Mouse (Mus musculus) lung, postnatal 25 days (tissue): ENCODE results near the gene Tbc1d9b.

Experiments
- DNase-seq: peaks from one replicate; pipeline ENCODE4 v3.0.0; 2022; ENCODE audit warnings: low spot score

Gene Tbc1d9b

GRCm38 (mm10) chr11:50138206-50138822 lies 7.1 kb downstream of the Tbc1d9b start:
- DNase-seq: no peak

GRCm38 (mm10) chr11:50139571-50139970 lies 8.4 kb downstream of the Tbc1d9b start:
- no peak for DNase-seq

- no peak for DNase-seq
These were observed 14.3 kb downstream of the Tbc1d9b start for GRCm38 (mm10) chr11:50145529-50145928.

- DNase-seq: no peak
These were observed 14.9 kb downstream of the Tbc1d9b start for GRCm38 (mm10) chr11:50146121-50146520.

- DNase-seq: peak; percentile 39
These were observed 16.2 kb downstream of the Tbc1d9b start for GRCm38 (mm10) chr11:50147267-50147957.

GRCm38 (mm10) chr11:50147958-50148476 lies 16.8 kb downstream of the Tbc1d9b start:
- DNase-seq: no peak

- DNase-seq: peak; percentile 42
These were observed 18.0 kb downstream of the Tbc1d9b start for GRCm38 (mm10) chr11:50149200-50149599.

GRCm38 (mm10) chr11:50149603-50150150 lies 18.5 kb downstream of the Tbc1d9b start:
- DNase-seq: no peak

- DNase-seq: no peak
These were observed 20.2 kb downstream of the Tbc1d9b start for GRCm38 (mm10) chr11:50151374-50151773.

GRCm38 (mm10) chr11:50154166-50154565 lies 23.0 kb downstream of the Tbc1d9b start:
- peak; percentile 31 for DNase-seq

GRCm38 (mm10) chr11:50154777-50155520 lies 23.8 kb downstream of the Tbc1d9b start:
- peak; percentile 58 for DNase-seq

- no peak for DNase-seq
These were observed 24.6 kb downstream of the Tbc1d9b start for GRCm38 (mm10) chr11:50155785-50156184.

- no peak for DNase-seq
These were observed 25.6 kb downstream of the Tbc1d9b start for GRCm38 (mm10) chr11:50156725-50157258.

- no peak for DNase-seq
These were observed 27.1 kb downstream of the Tbc1d9b start for GRCm38 (mm10) chr11:50158346-50158745.

- DNase-seq: no peak
These were observed 28.2 kb downstream of the Tbc1d9b start for GRCm38 (mm10) chr11:50159347-50159746.

GRCm38 (mm10) chr11:50161578-50162304 lies 30.5 kb downstream of the Tbc1d9b start:
- peak; percentile 52 for DNase-seq

GRCm38 (mm10) chr11:50162338-50163050 lies 31.3 kb downstream of the Tbc1d9b start:
- no peak for DNase-seq

GRCm38 (mm10) chr11:50168352-50168751 lies 37.2 kb downstream of the Tbc1d9b start:
- DNase-seq: no peak

- peak; percentile 32 for DNase-seq
These were observed 43.0 kb downstream of the Tbc1d9b start, which contains the start of gene Mrnip for GRCm38 (mm10) chr11:50174111-50174729. Gene Mrnip (plus strand): TSS chr11:50174444.

GRCm38 (mm10) chr11:50174730-50175187 lies 43.6 kb downstream of the Tbc1d9b start:
- peak; percentile 98 for DNase-seq
